Mouse (Mus musculus): ENCODE measurements around the gene Trpc3.
"Not testable (repeated sequence)": the region's sequence is repeated elsewhere in the genome, so short reads cannot be mapped to it uniquely, and the experiment has no call there.

DNA sequence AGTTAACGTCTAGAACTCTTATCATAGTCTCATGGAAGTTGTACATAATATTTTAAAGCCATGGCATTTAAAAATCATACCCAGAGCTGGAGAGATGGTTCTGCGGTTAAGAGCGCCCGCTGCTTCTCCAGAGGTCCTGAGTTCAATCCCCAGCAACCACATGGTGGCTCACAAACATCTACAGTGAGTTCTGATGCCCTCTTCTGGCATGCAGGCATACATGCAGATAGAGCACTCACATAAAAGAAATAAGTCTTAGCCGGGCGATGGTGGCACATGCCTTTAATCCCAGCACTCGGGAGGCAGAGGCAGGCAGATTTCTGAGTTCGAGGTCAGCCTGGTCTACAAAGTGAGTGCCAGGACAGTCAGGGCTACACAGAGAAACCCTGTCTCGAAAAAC, 90.2 kb downstream of the Trpc3 start:
- TF ChIP-seq EP300 (IDR thresholded peaks at IDR 0.05; ENCODE audit: low read depth), result not testable (repeated sequence)
- peak; percentile 42 for TF ChIP-seq CTCF (IDR thresholded peaks at IDR 0.05; ENCODE audit: low read depth)

All from liver, postnatal 0 days (tissue).